Mouse (Mus musculus) ES-Bruce4 (cell line): ENCODE data around the gene Gnpat.

Experiments
- CTCF ChIP-seq: IDR thresholded peaks from one replicate; pipeline ENCODE4 v1.8.1; 2011; ENCODE audit warnings: low read depth, low read length
- EP300 ChIP-seq: IDR thresholded peaks from 2 replicates; pipeline ENCODE4 v1.6.1; 2011; ENCODE audit warnings: low read depth, low read length; ENCODE audit not compliant: insufficient read depth
- POLR2A ChIP-seq: IDR thresholded peaks from one replicate; pipeline ENCODE4 v1.8.1; 2011; ENCODE audit warnings: low read length; ENCODE audit not compliant: insufficient read depth

GRCm38 (mm10) chr8:124911938-124912872, 49.4 kb downstream of the Gnpat start:
- TF ChIP-seq CTCF = no peak
- TF ChIP-seq POLR2A = no peak
- no peak for TF ChIP-seq EP300
